Comparison of ENCODE assay signal across 20 mouse cellular contexts in genomic region chr13:8834573-8834972, GRCm38 (mm10). TPM values are rescaled to one million over a fixed set of nuclear protein-coding genes. Genes with fewer than 3 reads are reported as not detected.
DNase-seq lines count a peak whose midpoint lies in the region; ATAC-seq and TF ChIP-seq lines count a peak whose summit lies in the region.
"Had no signal": no experiment of that assay in that cellular context is flagged by ENCODE, and none has a peak within 500 bp of the region (broad histone marks: within the 10 kb centered on the region; RNA-seq: fewer than 3 reads in every experiment).

No protein-coding gene starts in this region.

- H3K4me1 ChIP-seq in forebrain, embryonic 15.5 days = peaks cover 8% of the 10 kb centered on the region; the same call in 1 of the 2 replicates
- peaks cover 26% of the 10 kb centered on the region for H3K4me1 ChIP-seq in forebrain, embryonic 10.5 days
- H3K4me1 ChIP-seq: heart, embryonic 13.5 days had no signal

- TF ChIP-seq POLR2A in brain, embryonic 14.5 days (IDR thresholded peaks at IDR 0.05; ENCODE audit: borderline replicate concordance, extremely low read depth, insufficient read depth, insufficient read length, poor library complexity, severe bottlenecking) = no peak

- no peak overlapping the region for H3K27ac ChIP-seq in forebrain, embryonic 15.5 days (replicated peaks)
- no peak overlapping the region for H3K27ac ChIP-seq in forebrain, embryonic 10.5 days
- H3K27ac ChIP-seq: embryonic facial prominence, embryonic 10.5 days; gastrocnemius, adult 2 months; heart, embryonic 13.5 days; hindbrain, embryonic 12.5 days had no signal

- no peak overlapping the region for H3K9ac ChIP-seq in forebrain, embryonic 15.5 days (replicated peaks)
- H3K9ac ChIP-seq: heart, embryonic 13.5 days; hindbrain, embryonic 12.5 days had no signal

- H3K4me2 ChIP-seq in forebrain, embryonic 15.5 days (replicated peaks) = no peak overlapping the region
- H3K4me2 ChIP-seq: heart, embryonic 13.5 days; hindbrain, embryonic 12.5 days had no signal

- WGBS in forebrain, embryonic 15.5 days = 80% methylated on average over 5 of the region's 5 CpGs
- 97% methylated on average over 5 of the region's 5 CpGs for WGBS in forebrain, embryonic 10.5 days

- DNase-seq in forebrain, embryonic 10.5 days (ENCODE audit: extremely low spot score, low spot score) = no peak
- DNase-seq in brain, embryonic 14.5 days (ENCODE audit: low read depth) = peak; percentile 48
- DNase-seq in layer of hippocampus, adult 8-10 months (ENCODE audit: low spot score in 2 of 2) = peak; percentile 48 to 57
- peak; percentile 24 to 79 for DNase-seq in layer of hippocampus, postnatal 14 days (ENCODE audit: low spot score in 2 of 2)
- no peak for DNase-seq in cerebellum, postnatal 36 days
- DNase-seq in B cell, adult 2 months = no peak
- DNase-seq: adrenal gland, adult 8-10 months; adrenal gland, postnatal 36 days; cerebellum, adult 11-12 months; cerebellum, adult 9-11 months; gastrocnemius, adult 2 months; gastrocnemius, postnatal 36 days; heart, postnatal 4 days had no signal

- peak; percentile 65; the same call in 1 of the 2 replicates for ATAC-seq in forebrain, embryonic 15.5 days (replicated peaks)
- ATAC-seq: hindbrain, embryonic 16.5 days; inflammation-experienced regulatory T-cells, adult 6 months; intestine, postnatal 0 days had no signal

- no peaks in the 10 kb centered on the region for H3K9me3 ChIP-seq in forebrain, embryonic 15.5 days
- H3K9me3 ChIP-seq in forebrain, embryonic 10.5 days = no peaks in the 10 kb centered on the region
- H3K9me3 ChIP-seq: embryonic facial prominence, embryonic 10.5 days; heart, embryonic 13.5 days; hindbrain, embryonic 12.5 days had no signal

- H3K27me3 ChIP-seq in forebrain, embryonic 15.5 days = no peaks in the 10 kb centered on the region
- H3K27me3 ChIP-seq in forebrain, embryonic 10.5 days (ENCODE audit: poor library complexity, severe bottlenecking) = no peaks in the 10 kb centered on the region
- H3K27me3 ChIP-seq: heart, embryonic 13.5 days; hindbrain, embryonic 12.5 days had no signal

- no peak for TF ChIP-seq CTCF in brain, embryonic 14.5 days (IDR thresholded peaks at IDR 0.05; ENCODE audit: borderline replicate concordance, extremely low read depth, insufficient read depth, insufficient read length)

- peaks cover 51% of the 10 kb centered on the region for H3K36me3 ChIP-seq in forebrain, embryonic 15.5 days
- H3K36me3 ChIP-seq in forebrain, embryonic 10.5 days (replicated peaks) = peaks cover 80% of the 10 kb centered on the region

- no peak overlapping the region for H3K4me3 ChIP-seq in forebrain, embryonic 15.5 days
- no peak overlapping the region for H3K4me3 ChIP-seq in forebrain, embryonic 10.5 days
- H3K4me3 ChIP-seq: embryonic facial prominence, embryonic 10.5 days; gastrocnemius, adult 2 months; heart, embryonic 13.5 days; hindbrain, embryonic 12.5 days had no signal

RNA-seq across cellular contexts. Expression of gene Wdr37, which starts 37.1 kb away (rescaled TPM):
- polyA plus RNA-seq in forebrain, embryonic 15.5 days (2015; fragmentation: Nextera tagmentation; extraction: Ambion mirVana) = 42.8 and 45.5 TPM in 2 replicates
- polyA plus RNA-seq in forebrain, embryonic 10.5 days (2016; fragmentation: Nextera tagmentation; extraction: Ambion mirVana) = 31.0 and 32.1 TPM in 2 replicates
- 35.0 and 43.4 TPM in 2 replicates for polyA plus RNA-seq in brain, embryonic 14.5 days (2012; rRNA removed)
- total RNA-seq in layer of hippocampus, adult 8-10 months (2022) = 100 to 1,000 TPM in 3 of 4 experiments, 10 to 100 TPM in 1; 82.9 to 119 (median 110) TPM
- total RNA-seq in layer of hippocampus, postnatal 14 days (2021) = 10 to 100 TPM; 83.8 to 87.4 TPM

RNA-seq across cellular contexts. Expression of gene Idi1, which starts 50.7 kb away (rescaled TPM):
- 88.5 and 91.7 TPM in 2 replicates for polyA plus RNA-seq in forebrain, embryonic 15.5 days (2015; fragmentation: Nextera tagmentation; extraction: Ambion mirVana)
- 175 and 182 TPM in 2 replicates for polyA plus RNA-seq in forebrain, embryonic 10.5 days (2016; fragmentation: Nextera tagmentation; extraction: Ambion mirVana)
- polyA plus RNA-seq in brain, embryonic 14.5 days (2012; rRNA removed) = 49.7 and 54.2 TPM in 2 replicates
- total RNA-seq in layer of hippocampus, adult 8-10 months (2022) = 10 to 100 TPM; 34.0 to 38.6 (median 37.6) TPM
- 10 to 100 TPM; 54.8 to 61.4 TPM for total RNA-seq in layer of hippocampus, postnatal 14 days (2021)

Comparison
In these comparisons a context has a peak if more than half of its experiments do, and no peak if none do; other contexts are left out.
1. DNase-seq: peak in brain, embryonic 14.5 days (single experiment), layer of hippocampus, adult 8-10 months (2 of 2) and layer of hippocampus, postnatal 14 days (2 of 2); none in forebrain, embryonic 10.5 days (single experiment), cerebellum, postnatal 36 days (0 of 2) and B cell, adult 2 months (0 of 2).